Mouse (Mus musculus) adrenal gland, adult (tissue): ENCODE measurements around the gene Ppy.

Experiments used
- DNase-seq, 2 experiments: peaks; one replicate each; pipeline ENCODE4 v3.0.0; 2022 to 2023; ENCODE audit warnings: low spot score in 1 of 2; ENCODE audit not compliant: inconsistent age in 2 of 2

Gene Ppy

GRCm38 (mm10) chr11:102101219-102101618 is at the start of gene Ppy:
Ppy (minus strand) TSS chr11:102101319.
- DNase-seq, result no peak

GRCm38 (mm10) chr11:102147213-102147989 is 46.3 kb upstream of the Ppy start:
- peak in 1 of 2 experiments; percentile 38 for DNase-seq

GRCm38 (mm10) chr11:102146531-102146930 is 45.4 kb upstream of the Ppy start:
- DNase-seq, result no peak

GRCm38 (mm10) chr11:102146005-102146404 is 44.9 kb upstream of the Ppy start:
- peak in 1 of 2 experiments; percentile 52 for DNase-seq

- peak in 1 of 2 experiments; percentile 26 for DNase-seq
Observed at GRCm38 (mm10) chr11:102145471-102146001, 44.4 kb upstream of the Ppy start, which contains the start of gene Nags. Nags (plus strand) TSS chr11:102145513.

GRCm38 (mm10) chr11:102144957-102145470 is 43.9 kb upstream of the Ppy start:
- DNase-seq, result no peak

GRCm38 (mm10) chr11:102142355-102142754 is 41.2 kb upstream of the Ppy start:
- DNase-seq, result no peak

GRCm38 (mm10) chr11:102140508-102140907 is 39.4 kb upstream of the Ppy start:
- DNase-seq, result peak; percentile 45 to 88

- DNase-seq, result peak; percentile 57 to 87
Observed at GRCm38 (mm10) chr11:102138447-102138740, 37.3 kb upstream of the Ppy start.

- DNase-seq, result no peak
Observed at GRCm38 (mm10) chr11:102137625-102138446, 36.7 kb upstream of the Ppy start.

- DNase-seq, result no peak
Observed at GRCm38 (mm10) chr11:102134516-102134915, 33.4 kb upstream of the Ppy start.

- no peak for DNase-seq
Observed at GRCm38 (mm10) chr11:102117386-102117785, 16.3 kb upstream of the Ppy start.

GRCm38 (mm10) chr11:102116241-102116640 is 15.1 kb upstream of the Ppy start:
- DNase-seq, result no peak

- DNase-seq, result no peak
Observed at GRCm38 (mm10) chr11:102111576-102111975, 10.5 kb upstream of the Ppy start.

GRCm38 (mm10) chr11:102107732-102108131 is 6.6 kb upstream of the Ppy start, which contains the start of gene Pyy:
Pyy (minus strand) TSS chr11:102107832.
- no peak for DNase-seq

- DNase-seq, result no peak
Observed at GRCm38 (mm10) chr11:102106911-102107310, 5.8 kb upstream of the Ppy start.

- DNase-seq, result peak; percentile 55 to 84
Observed at GRCm38 (mm10) chr11:102102485-102103258, 1.6 kb upstream of the Ppy start.

GRCm38 (mm10) chr11:102096887-102097391 is 4.2 kb downstream of the Ppy start:
- DNase-seq, result peak; percentile 79 to 86

- no peak for DNase-seq
Observed at GRCm38 (mm10) chr11:102096446-102096845, 4.7 kb downstream of the Ppy start.

- no peak for DNase-seq
Observed at GRCm38 (mm10) chr11:102095676-102096075, 5.4 kb downstream of the Ppy start.
